Mouse (Mus musculus) liver, adult (tissue): ENCODE data around the gene Sap30bp.

Source experiments
- GATA4 ChIP-seq: IDR thresholded peaks from 2 replicates; pipeline ENCODE4 v1.6.1; 2014; ENCODE audit warnings: mild to moderate bottlenecking, low read length; ENCODE audit not compliant: insufficient replicate concordance

Sap30bp gene

DNA sequence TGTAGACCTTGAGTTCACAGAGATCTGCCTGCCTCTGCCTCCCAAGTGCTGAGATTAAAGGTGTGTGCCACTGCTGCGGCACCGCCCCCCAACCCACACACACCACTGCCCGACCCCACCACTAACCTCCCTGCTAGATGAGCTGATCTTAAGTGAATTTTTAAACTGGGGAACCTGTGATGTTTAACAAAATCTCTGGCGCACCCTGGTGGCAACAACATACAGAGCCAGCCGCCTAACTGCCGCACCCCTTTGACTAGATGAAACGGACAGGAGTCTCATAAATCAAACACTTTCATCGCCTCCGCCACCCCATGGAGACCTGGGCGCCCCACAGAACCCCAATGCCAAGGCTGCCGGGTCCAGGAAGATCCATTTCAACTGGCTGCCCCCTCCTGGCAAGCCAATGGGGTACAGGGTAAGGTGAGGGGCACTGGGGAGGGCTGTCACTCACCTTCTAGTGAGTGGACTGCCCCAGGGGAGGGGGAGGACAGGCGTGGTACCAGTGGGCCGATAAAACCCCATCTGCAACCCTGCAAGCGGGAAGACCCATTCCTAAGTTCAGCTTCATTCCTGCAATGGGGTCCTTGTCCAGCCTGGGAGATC lies 66.6 kb downstream of the Sap30bp start:
- no peak for TF ChIP-seq GATA4

DNA sequence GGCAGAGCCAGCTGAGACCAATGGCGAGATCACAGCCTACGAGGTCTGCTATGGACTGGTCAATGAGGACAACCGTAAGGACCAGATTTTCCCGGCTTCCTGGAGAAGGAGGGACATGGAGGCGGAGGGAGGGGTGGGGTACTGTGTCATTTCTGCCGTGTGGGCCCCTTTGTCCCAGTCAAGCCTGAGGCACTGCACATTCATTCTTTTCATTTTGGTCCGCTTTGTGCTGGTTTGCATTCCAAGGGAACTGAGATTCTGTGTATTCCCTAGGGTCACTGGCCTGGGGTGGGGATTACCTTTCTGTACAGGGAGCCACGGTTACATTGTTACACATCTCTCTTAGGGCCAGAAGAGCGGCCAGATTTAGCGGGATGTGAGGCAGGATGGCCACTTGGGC lies 67.5 kb downstream of the Sap30bp start:
- no peak for TF ChIP-seq GATA4

DNA sequence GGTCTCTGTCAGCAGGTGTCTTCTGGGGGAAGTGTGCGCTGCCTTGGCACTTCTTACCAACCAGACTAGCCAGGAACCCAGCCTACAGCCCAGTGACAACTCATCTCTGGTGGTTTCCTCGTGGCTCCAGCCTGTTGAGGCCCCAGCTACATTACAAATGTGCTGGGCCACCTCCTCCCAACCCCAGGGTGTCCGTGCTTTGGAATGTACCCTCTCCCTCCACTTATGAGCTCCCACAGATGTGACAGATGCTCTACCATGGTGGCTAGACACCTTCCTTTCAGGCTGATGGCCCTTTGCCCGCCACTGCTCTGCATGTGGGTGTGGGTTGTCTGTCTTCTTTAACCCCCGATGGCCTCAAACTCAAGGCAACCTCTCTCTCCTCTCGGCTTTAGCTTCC lies 68.6 kb downstream of the Sap30bp start:
- TF ChIP-seq GATA4: no peak

DNA sequence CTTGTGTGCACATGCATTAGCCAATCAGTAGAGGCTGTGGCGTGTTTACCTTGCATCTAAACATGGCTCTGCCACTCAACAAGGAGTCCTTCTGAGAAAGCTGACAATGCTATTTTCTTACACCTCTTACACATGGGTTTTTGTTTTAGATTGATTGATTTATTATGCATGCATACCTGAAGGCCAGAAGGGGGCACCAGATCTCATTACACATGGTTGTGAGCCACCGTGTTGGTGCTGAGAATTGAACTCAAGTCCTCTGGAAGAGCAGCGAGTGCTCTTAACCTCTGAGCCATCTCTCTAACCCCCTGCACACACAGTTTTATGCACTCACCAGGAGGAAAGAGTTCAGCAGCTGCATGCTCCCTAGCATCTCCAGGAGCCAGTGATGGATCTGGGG lies 69.8 kb downstream of the Sap30bp start:
- TF ChIP-seq GATA4: no peak

DNA sequence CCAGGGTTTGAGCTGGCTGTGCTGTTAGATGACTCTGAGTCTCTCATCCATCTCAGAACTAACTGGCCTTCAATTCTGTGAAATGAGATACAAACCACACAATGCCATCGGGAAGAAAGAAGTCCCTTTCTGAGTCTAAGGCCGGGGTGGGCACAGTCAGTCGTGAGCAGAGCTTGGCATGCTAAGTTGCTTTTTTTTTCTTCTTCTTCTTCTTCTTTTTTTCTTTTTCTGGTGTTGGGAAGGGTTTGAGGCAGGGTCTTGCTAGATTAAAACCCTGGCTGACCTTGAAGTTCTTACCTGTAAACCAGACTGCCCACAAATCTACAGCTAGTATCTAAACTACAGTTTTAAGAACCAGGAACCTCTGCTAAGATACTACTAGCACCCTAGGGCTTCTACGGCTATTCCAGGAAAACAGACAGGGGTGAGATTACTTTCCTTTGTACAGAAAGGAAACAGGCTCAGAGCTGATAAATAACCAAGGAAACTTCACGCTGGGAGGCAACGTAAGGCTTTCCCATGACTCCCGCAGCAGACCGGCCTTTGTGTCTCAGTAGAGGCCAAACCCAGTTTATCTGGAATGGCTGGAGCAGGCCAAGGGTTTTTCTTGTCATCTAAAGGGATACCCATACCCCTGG lies 71.2 kb downstream of the Sap30bp start:
- TF ChIP-seq GATA4: 0 out of 2 replicates have a peak, but pooled peaks have one; percentile 8

DNA sequence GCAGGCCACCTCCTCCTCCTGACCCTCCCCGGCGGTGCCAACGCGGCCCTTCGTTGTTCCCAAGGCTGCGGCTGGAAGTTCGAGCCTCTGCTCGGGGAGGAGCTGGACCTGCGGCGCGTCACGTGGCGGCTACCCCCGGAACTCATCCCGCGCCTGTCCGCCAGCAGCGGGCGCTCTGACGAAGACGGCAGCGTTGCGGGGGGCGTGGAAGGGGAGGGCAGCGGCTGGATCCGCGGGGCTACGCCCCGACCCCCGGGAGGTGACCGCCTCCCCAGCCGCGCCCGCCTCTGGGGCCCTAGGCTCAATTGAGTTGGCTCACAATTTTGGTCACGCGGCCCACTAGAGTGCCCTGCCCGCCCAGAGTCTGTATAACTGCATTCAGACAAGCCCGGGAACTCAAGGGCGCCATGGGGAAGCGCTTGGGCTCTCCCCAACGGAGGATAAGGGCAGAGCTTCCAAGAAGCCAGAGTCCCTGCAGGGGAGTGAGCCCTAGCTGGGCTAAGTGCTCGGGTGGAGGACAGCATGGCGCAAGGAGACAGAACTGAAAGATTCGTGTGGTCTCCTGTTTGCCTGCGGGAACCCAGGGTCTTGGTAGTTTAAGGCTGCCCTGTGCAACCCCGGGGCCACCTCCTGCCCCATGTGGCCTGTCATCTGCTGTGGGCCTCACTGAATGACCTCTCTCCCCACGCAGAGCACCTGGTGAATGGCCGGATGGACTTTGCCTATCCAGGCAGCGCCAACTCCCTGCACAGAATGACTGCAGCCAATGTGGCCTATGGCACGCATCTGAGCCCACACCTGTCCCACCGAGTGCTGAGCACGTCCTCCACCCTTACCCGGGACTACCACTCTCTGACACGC lies 72.0 kb downstream of the Sap30bp start:
- TF ChIP-seq GATA4: no peak; the same call in 1 of the 2 replicates

DNA sequence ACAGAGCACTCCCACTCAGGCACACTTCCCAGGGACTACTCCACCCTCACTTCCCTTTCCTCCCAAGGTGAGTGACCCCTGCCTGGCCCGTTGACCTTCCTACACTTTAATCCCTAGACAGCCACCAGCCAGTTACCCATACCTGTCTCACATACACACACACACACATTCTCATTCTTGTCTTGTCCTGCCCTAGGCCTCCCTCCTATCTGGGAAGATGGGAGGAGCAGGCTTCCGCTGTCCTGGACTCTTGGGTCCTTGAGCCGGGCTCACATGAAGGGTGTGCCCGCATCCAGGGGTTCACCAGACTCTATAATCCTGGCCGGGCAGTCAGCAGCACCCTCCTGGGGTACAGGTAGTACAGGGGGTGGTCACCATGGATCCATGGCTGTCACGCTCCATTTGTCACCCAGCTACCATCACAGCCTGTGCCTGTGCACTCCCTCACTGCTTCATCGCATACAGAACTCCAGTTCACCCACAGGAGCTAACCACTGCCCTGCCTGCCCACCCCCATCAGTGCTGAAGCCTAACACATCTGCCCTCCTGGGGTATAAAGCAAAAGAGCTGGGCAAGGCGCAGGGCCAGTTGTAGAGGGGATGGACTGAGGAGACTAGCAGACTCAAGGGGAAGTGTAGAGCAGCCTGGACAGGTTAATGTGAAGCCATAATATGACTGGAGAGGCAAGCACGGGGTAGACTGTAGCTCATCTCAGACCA lies 72.8 kb downstream of the Sap30bp start:
- no peak for TF ChIP-seq GATA4

DNA sequence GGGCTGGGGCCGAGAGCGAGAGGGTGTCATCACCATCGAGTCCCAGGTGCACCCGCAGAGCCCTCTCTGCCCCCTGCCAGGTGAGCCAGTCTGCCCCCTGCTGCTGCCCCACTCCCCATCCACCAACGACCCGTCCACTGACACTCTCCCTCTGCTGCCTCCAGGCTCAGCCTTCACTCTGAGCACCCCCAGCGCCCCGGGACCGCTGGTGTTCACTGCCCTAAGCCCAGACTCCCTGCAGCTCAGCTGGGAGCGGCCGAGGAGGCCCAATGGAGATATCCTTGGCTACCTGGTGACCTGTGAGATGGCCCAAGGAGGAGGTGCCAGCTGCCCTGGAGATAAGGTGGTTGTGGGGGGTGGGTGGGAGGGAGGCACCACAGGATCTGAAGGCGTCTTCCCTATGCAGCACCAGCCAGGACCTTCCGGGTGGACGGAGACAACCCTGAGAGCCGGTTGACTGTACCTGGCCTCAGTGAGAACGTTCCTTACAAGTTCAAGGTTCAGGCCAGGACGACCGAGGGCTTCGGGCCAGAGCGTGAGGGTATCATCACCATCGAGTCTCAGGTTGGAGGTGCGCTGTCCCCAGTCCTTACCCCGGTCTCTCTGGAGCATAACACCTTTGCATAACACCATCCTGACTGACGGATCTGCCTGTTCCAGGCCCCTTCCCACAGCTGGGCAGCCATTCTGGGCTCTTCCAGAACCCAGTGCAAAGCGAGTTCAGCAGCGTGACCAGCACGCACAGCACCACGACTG lies 74.2 kb downstream of the Sap30bp start:
- TF ChIP-seq GATA4: no peak

DNA sequence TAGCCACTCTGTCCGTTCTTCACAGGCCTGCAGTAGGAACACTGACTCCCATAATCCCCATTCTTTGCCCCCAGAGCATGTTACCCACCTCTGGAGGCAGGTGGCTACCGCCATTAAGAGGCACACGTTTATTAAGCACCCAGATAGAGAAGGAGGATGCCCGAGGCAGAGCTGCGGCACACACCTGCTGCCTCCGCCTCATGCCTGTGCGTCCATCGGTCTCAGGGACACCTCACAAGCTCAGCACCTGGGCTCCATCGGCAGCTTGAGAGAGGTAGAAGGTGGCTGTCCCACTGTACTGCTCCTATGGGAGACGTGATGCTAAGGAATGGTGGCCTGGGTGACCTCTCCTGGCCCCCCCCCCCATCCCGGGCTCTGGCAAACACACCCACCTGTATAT lies 75.3 kb downstream of the Sap30bp start:
- TF ChIP-seq GATA4: no peak

DNA sequence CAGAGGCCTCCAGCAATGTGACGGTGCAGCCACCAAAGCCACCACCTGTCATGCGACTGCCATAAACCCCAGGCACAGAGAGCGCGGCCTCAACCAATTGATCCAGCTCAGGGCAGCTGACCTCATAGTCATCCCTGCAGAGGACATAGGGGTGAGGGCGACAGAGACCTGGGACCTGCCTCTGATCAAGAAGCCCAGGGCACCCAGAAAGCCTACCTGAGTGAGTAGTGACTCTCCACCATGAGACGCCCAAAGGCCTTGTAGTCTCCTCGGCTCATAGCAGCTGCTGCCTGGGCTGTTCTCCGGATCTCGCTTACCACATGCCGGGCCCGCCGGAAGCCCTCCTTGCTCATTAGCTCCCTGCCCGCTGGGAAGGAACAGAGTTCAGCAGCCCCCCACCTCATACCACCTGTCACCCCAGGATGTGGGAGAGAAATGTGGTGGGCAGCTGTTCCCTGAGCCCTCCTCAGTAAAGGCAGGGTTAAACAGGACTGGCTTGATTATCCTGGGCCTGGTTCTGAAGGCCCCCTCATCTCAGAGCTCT lies 75.8 kb downstream of the Sap30bp start:
- TF ChIP-seq GATA4: no peak

DNA sequence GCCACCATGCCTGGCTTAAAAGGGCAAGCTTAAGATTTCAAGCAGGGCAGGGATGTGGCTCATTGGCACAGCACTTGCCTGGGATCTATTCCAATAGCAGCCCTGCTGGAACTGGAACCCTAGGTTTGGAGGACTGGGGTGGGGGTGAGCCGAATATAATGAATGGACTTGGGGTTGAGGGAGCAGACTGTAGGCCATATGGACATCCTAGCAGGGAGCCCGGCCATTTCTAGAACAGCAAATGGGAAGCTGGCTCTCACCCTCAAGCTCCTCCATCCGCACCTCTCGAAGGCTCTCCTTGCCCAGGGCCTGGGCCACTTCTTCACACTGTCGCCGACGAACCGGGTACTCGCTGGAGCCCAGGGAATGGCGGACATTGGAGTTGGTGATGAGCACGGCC lies 76.6 kb downstream of the Sap30bp start:
- TF ChIP-seq GATA4: no peak

DNA sequence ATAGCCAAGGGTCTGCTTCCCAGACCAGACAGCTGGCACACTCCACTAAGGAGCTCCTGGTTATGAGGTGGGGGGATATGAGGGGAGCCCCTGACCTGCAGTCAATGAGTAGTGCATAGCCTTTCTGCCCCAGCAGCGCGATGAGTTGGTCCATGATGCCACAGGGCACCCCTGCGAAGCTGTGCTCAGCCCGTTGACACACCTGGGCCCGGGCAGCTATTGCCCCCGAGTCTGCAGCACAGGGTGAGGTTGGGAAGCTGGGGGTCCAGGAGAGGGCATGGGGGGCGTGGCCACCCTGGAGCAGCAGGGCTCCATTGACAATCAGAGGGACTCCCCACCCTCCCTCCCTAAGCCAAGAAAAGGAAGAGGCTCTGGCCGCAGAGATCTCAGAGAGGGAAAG lies 77.1 kb downstream of the Sap30bp start:
- TF ChIP-seq GATA4: no peak

DNA sequence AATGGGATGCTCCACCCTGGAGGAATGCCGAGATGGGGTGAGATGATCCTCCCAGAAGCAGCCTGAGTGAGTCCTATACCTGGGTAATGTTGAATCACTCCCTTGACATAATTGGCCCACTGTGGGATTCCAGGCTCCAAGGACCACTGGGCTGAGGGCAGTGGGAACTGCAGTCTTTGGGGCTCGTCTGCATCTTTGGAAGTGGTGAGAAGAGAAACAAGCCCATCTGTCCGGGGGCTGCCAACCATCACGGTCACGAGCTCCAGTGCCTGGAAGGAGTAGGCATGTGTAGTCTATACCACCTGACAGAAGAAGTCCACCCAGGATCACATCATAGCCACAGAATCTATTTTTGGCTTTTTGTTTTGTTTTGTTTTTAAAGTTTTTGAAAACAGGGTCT lies 77.9 kb downstream of the Sap30bp start:
- no peak for TF ChIP-seq GATA4

DNA sequence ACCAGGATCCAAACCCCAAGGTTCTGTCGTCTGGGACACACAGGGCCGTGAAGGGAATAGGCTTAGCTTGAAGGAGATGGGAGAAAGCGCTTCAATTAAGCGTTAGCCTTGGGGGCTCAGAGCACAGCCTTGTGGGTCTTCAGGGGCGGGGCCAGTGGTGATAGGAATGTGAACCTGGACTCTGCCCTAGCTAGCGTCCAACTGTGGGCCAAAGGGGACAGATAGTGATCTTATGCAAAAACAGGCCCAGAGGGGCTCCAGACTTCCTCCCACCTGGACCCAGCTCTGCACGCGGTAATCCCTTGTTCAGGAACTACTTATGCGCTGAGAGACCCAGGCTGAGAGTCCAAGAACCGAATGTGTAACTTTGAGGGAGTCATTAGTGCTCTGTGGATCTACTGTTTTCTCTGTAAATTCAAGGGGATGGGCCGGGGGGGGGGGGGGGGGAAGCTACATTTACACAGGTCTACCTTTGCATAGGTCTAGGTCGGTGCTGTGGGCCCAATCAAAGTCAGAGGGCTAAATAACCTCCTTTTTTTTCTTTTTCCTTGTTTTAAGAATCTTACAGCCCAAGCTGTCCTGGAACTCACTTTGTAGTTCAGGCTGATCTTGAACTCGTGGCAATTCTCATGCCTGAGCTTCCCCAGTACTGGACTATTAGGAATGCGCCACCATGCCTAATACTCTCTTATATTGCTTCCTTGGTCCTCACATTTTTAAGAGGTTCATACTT lies 78.6 kb downstream of the Sap30bp start:
- TF ChIP-seq GATA4: no peak

DNA sequence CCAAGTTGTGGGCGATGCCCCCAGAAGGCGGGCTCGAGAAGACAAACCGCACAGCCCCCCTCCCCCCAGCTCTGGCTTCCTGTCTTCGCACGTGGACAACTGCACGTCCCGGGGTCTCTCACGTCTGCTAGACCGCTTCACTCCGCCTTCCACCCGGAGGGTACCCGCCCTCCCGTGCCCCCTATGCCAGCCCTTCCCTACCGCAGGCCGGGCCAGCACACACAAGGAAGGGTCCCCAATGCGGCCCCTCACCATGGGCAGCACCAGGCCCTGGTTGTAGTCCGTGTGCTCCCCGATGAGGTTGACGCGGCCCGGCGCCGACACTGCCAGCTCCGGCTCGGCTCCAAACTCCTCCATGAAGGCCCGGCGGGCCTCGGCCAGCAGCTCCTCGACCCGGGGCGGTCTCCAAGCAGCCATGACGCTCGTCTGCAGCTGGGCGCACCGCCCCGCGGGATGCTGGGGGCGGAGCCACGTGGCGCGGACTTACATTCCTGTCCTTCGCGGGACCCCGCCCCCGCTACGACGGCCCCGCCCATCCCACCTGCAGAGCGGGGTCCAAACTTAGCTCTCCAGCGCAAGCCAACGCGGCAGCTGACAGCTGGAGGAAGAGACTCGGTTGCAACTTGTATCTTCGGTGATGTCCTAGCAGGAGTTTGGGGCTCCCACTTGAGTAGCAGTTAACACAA lies 79.3 kb downstream of the Sap30bp start, which contains the start of gene Galk1:
Galk1 (minus strand) TSS at position 458 of the 686 bp plus-strand sequence.
- no peak for TF ChIP-seq GATA4
